Mouse (Mus musculus) embryonic stem cell, embryonic (primary cell): Measurements from ENCODE around the gene Lyz2.
"Not testable (repeated sequence)": the region's sequence is repeated elsewhere in the genome, so short reads cannot be mapped to it uniquely, and the experiment has no call there.

ENCODE experiments used
- CTCF ChIA-PET, 4 experiments: fragments of 300-600 bp in 2 of 4; fragments of 350-600 bp in 2 of 4; sonication (Branson Sonifier 250); formaldehyde crosslinking; loops; one replicate each; lab custom pipeline; 2022; ENCODE audit warnings: inconsistent platforms in 2 of 4; lab: Charles Lee
- POLR2A ChIA-PET, 4 experiments: fragments of 300-600 bp in 2 of 4; fragments of 350-600 bp in 2 of 4; sonication (Branson Sonifier 250); formaldehyde crosslinking; loops; one replicate each; lab custom pipeline; 2022; ENCODE audit warnings: antibody characterized with exemption in 4 of 4, inconsistent platforms in 1 of 4; lab: Charles Lee

Lyz2 gene

GRCm38 (mm10) chr10:117287226-117287850 is 5.2 kb upstream of the Lyz2 start:
- POLR2A ChIA-PET, result interaction anchor here in 1 of 4 experiments (0.9 kb wide), 1 partner anchor 49 kb away, joined by 3 read pairs; the partner anchor contains the start of gene 9530003J23Rik
- CTCF ChIA-PET, result no interaction called here

DNA sequence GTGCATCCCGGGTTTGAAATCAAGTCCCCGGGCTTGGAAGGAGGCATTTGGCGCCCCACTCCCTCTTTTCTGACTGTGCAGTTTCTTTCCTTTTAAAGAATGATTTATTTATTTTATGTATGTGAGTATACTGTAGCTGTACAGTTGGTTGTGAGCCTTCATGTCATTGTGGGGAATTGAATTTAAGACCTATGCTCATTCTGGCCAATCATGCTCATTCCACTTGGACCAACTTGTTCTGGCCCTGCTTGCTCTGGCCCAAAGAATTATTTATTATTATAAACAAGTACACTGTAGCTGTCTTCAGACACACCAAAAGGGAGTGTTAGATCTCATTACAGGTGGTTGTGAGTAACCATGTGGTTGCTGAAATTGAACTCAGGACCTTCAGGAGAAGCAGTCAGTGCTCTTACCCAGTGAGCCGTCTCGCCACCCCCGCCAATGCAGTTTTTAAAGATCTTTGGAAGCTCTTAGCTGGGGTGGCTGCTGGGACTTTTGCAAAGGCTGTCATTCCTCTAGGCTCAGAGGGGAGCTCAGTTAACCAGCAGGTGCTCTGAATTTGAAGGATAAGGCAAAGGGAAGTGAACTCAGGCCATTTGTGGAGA is 4.3 kb upstream of the Lyz2 start:
- CTCF ChIA-PET, result no interaction called here

DNA sequence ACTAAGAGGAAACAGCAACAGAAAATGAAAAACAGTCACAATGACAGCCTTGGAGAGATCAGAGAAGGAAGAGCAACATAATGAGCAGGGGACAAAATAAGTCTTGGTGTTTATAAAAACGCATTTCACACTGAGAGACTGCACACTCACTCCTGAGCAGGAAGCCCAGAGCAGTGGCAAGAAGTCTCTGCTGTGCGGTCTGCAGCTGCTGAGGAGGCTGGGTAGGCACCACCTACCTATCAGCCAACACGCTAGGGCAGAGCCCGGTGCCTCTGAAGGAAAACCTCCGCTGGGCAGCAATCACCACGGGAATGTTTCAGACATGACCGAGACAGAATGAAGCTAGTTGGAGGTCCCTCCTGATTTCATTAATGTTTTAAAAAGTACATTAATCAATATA is 3.5 kb upstream of the Lyz2 start:
- CTCF ChIA-PET, result not testable (repeated sequence)
- POLR2A ChIA-PET, result interaction anchor here in 1 of 4 experiments (0.6 kb wide), 1 partner anchor 861 kb away, joined by 5 read pairs; no protein-coding TSS in a partner anchor

More for the DNA sequence above, 4.3 kb upstream of the Lyz2 start:
- POLR2A ChIA-PET, result interaction anchor here in 1 of 4 experiments (0.9 kb wide), 1 partner anchor 48 kb away, joined by 3 read pairs; the partner anchor contains the start of gene 9530003J23Rik

- ChIA-PET POLR2A (interaction anchor here in 2 of 4 experiments (0.6 to 0.8 kb wide), 2 partner anchors 12 to 862 kb away, joined by 3 to 5 read pairs; no protein-coding TSS in a partner anchor), CTCF (no interaction called here)
Observed at GRCm38 (mm10) chr10:117284578-117285520, 2.7 kb upstream of the Lyz2 start.

GRCm38 (mm10) chr10:117283871-117284577 is 1.9 kb upstream of the Lyz2 start:
- ChIA-PET CTCF (no interaction called here), POLR2A (interaction anchor here in 1 of 4 experiments (0.8 kb wide), 1 partner anchor 11 kb away, joined by 3 read pairs; no protein-coding TSS in a partner anchor)

GRCm38 (mm10) chr10:117283196-117283595 is 1.1 kb upstream of the Lyz2 start:
- POLR2A ChIA-PET, CTCF ChIA-PET: not testable (repeated sequence)

DNA sequence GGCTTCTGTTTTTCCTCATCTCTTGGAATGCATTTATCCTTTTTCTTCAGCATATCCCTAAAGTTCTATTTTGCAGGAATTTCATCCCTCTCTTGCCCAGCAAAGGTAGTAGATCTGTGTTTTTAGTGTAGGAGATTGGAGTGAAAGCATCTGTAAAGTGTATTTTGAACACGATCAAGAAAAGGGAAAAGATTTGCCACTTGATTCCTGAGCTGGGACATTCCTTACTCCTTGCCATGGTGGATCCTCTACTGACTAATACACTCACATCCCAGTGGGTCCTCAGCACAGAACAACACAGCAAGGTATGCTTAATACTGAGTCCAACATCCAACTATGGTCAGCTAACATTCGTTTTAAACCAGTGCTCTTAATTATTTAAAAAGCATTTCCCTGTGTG is 430 bp upstream of the Lyz2 start:
- CTCF ChIA-PET, result no interaction called here
- POLR2A ChIA-PET, result no interaction called here

- CTCF ChIA-PET, result no interaction called here
- POLR2A ChIA-PET, result no interaction called here
Observed at GRCm38 (mm10) chr10:117281381-117281920, 670 bp downstream of the Lyz2 start.

- POLR2A ChIA-PET, result no interaction called here
- CTCF ChIA-PET, result no interaction called here
Observed at GRCm38 (mm10) chr10:117280000-117280399, 2.1 kb downstream of the Lyz2 start.

GRCm38 (mm10) chr10:117278510-117278909 is 3.6 kb downstream of the Lyz2 start:
- POLR2A ChIA-PET, result interaction anchor here in 2 of 4 experiments (0.7 to 2.0 kb wide), 3 partner anchors 18 to 215 kb away, joined by 3 to 5 read pairs (median 4); partner anchors contain the start of genes Cct2 (in 1 of the 2) and Yeats4 (in 1 of the 2)
- CTCF ChIA-PET, result not testable (repeated sequence)

DNA sequence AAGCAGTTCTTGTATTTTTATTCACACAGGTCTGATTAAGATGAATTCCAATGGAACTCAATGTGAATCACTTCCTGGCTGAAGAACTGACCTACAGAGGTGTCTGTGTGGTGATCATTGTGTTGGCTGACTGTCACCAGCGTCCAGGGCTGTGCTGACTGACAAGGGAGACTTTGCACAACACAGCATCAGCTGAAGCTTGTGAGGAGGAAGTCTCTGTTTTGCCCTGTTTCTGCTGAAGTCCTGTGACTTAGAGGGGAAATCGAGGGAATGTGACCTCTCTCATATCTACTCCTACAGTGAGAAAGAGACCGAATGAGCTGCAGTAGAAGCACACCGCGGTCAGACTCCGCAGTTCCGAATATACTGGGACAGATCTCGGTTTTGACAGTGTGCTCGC is 4.3 kb downstream of the Lyz2 start:
- CTCF ChIA-PET, result not testable (repeated sequence)
- POLR2A ChIA-PET, result interaction anchor here in 2 of 4 experiments (0.6 to 2.0 kb wide), 4 partner anchors 18 to 214 kb away, joined by 3 to 5 read pairs (median 4); partner anchors contain the start of genes Cct2 (in 1 of the 2) and Yeats4 (in 1 of the 2)

GRCm38 (mm10) chr10:117275681-117276369 is 6.3 kb downstream of the Lyz2 start:
- POLR2A ChIA-PET, result interaction anchor here in 3 of 4 experiments (0.6 to 1.6 kb wide), 10 partner anchors 46 to 213 kb away, joined by 3 to 8 read pairs (median 4); partner anchors contain the start of genes Yeats4 (in 2 of the 3) and Cct2 (in 1 of the 3)
- CTCF ChIA-PET, result interaction anchor here in 2 of 4 experiments (0.9 to 1.6 kb wide), 4 partner anchors 102 to 160 kb away, joined by 3 to 4 read pairs (median 3); no protein-coding TSS in a partner anchor

DNA sequence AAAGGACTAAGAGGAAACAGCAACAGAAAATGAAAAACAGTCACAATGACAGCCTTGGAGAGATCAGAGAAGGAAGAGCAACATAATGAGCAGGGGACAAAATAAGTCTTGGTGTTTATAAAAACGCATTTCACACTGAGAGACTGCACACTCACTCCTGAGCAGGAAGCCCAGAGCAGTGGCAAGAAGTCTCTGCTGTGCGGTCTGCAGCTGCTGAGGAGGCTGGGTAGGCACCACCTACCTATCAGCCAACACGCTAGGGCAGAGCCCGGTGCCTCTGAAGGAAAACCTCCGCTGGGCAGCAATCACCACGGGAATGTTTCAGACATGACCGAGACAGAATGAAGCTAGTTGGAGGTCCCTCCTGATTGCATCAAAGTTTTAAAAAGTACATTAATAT is 7.5 kb downstream of the Lyz2 start:
- CTCF ChIA-PET, result interaction anchor here in 3 of 4 experiments (0.6 to 1.6 kb wide), 6 partner anchors 10 to 698 kb away, joined by 3 to 6 read pairs (median 3); no protein-coding TSS in a partner anchor

GRCm38 (mm10) chr10:117272023-117272422 is 10.1 kb downstream of the Lyz2 start:
- ChIA-PET CTCF (no interaction called here), POLR2A (no interaction called here)

More for the DNA sequence above, 7.5 kb downstream of the Lyz2 start:
- POLR2A ChIA-PET, result interaction anchor here in 2 of 4 experiments (0.8 to 1.5 kb wide), 4 partner anchors 51 to 58 kb away, joined by 3 to 8 read pairs (median 4); partner anchors contain the start of gene Yeats4 (in 1 of the 2)

GRCm38 (mm10) chr10:117259870-117260269 is 22.3 kb downstream of the Lyz2 start:
- ChIA-PET CTCF (interaction anchor here in 1 of 4 experiments (0.5 to 0.7 kb wide), 2 partner anchors 91 to 153 kb away, joined by 4 read pairs; no protein-coding TSS in a partner anchor), POLR2A (interaction anchor here in 1 of 4 experiments (2.1 kb wide), 1 partner anchor 36 kb away, joined by 4 read pairs; the partner anchor contains the start of gene Yeats4)

- ChIA-PET CTCF (no interaction called here), POLR2A (interaction anchor here in 2 of 4 experiments (0.9 to 1.7 kb wide), 4 partner anchors 9 to 48 kb away, joined by 3 to 5 read pairs (median 4); partner anchors contain the start of gene Yeats4 (in 1 of the 2))
Observed at GRCm38 (mm10) chr10:117238603-117239002, 43.5 kb downstream of the Lyz2 start, which contains the start of gene 9530003J23Rik. Gene 9530003J23Rik, minus strand, starts transcription at chr10:117238703.
